In the genomic region with DNA sequence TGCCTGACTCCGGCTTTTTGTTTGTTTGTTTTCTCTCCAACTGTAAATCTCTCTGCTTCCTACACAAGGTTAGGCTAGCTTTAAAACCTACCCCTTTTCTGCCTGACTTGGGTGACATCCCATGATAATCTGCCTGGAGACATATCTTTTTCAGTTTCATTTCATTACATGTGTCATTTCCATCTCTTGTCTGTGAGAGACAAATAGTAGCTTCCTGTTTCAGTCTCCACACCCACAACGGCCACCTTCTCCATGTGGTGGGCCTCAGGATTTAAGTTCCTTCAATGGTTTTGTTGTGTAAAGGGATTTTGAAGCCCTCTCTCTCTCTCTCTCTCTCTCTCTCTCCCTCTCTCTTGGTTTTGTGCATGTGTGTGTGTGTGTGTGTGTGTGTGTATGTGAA, we compare ENCODE assay signal across 31 mouse cellular contexts. TPM values are rescaled to one million over a fixed set of nuclear protein-coding genes. Genes with fewer than 3 reads are reported as not detected.
DNase-seq lines count a peak whose midpoint lies in the region; ATAC-seq and TF ChIP-seq lines count a peak whose summit lies in the region.
"Had no signal": no experiment of that assay in that cellular context is flagged by ENCODE, and none has a peak within 500 bp of the region (broad histone marks: within the 10 kb centered on the region; RNA-seq: fewer than 3 reads in every experiment).

No protein-coding gene starts in this region.

- H3K9ac ChIP-seq in intestine, postnatal 0 days (ENCODE audit: low read depth, low read length), result no peak overlapping the region
- H3K9ac ChIP-seq: embryonic facial prominence, embryonic 15.5 days; forebrain, embryonic 13.5 days; hindbrain, embryonic 13.5 days; kidney, embryonic 15.5 days; limb, embryonic 13.5 days; lung, embryonic 15.5 days; midbrain, embryonic 15.5 days; neural tube, embryonic 13.5 days had no signal

- H3K36me3 ChIP-seq in heart, embryonic 10.5 days, result no peaks in the 10 kb centered on the region
- H3K36me3 ChIP-seq in intestine, postnatal 0 days (ENCODE audit: control insufficient read depth, insufficient read depth), result no peaks in the 10 kb centered on the region; the same call in 1 of the 2 replicates
- H3K36me3 ChIP-seq: embryonic facial prominence, embryonic 10.5 days; embryonic facial prominence, embryonic 15.5 days; hindbrain, embryonic 13.5 days; kidney, embryonic 15.5 days; limb, embryonic 13.5 days; lung, embryonic 15.5 days; midbrain, embryonic 15.5 days; neural tube, embryonic 13.5 days had no signal

- TF ChIP-seq CTCF in intestine, postnatal 0 days (IDR thresholded peaks at IDR 0.05; ENCODE audit: low read depth), result no peak

- peak; percentile 18 for DNase-seq in CD4-positive helper T cell, adult 2 months (ENCODE audit: low read depth, low spot score)
- peak; percentile 51 for DNase-seq in MEL-GATA-1-ER (ENCODE audit: extremely low read depth, low read depth)
- DNase-seq in heart, embryonic 10.5 days (ENCODE audit: low spot score), result no peak
- DNase-seq: adrenal gland, adult 8-10 months; cerebellum, adult 11 months; cerebellum, adult 9-10 months; gastrocnemius, postnatal 10 days; heart, adult 11 months; heart, postnatal 4 days; kidney, adult 18-20 months; kidney, postnatal 25 days; right cerebral cortex, postnatal 14 days; thymus, adult 18-20 months; thymus, postnatal 25 days had no signal

- ATAC-seq in granulocyte monocyte progenitor cell, adult 5-6 weeks (replicated peaks; ENCODE audit: poor library complexity, severe bottlenecking), result peak; percentile 72
- peak; percentile 52; the same call in 1 of the 2 replicates for ATAC-seq in monocyte, adult 5-6 weeks (replicated peaks; ENCODE audit: insufficient number of reproducible peaks, low FRiP score, low TSS enrichment, poor library complexity, severe bottlenecking)
- no peak for ATAC-seq in megakaryocyte-erythroid progenitor cell, adult 5-6 weeks (replicated peaks; ENCODE audit: low FRiP score, low TSS enrichment, poor library complexity, severe bottlenecking)
- no peak for ATAC-seq in intestine, postnatal 0 days
- ATAC-seq: forebrain, embryonic 13.5 days; inflammation-experienced regulatory T-cells, adult 6 months; midbrain, embryonic 15.5 days had no signal

- H3K27me3 ChIP-seq in heart, embryonic 10.5 days (ENCODE audit: insufficient read depth, poor library complexity, severe bottlenecking), result peaks cover 7% of the 10 kb centered on the region
- H3K27me3 ChIP-seq in intestine, postnatal 0 days (replicated peaks; ENCODE audit: control insufficient read depth, insufficient read depth, low read length), result no peaks in the 10 kb centered on the region
- H3K27me3 ChIP-seq: embryonic facial prominence, embryonic 15.5 days; forebrain, embryonic 13.5 days; kidney, embryonic 15.5 days; limb, embryonic 13.5 days; lung, embryonic 15.5 days; midbrain, embryonic 15.5 days had no signal

- no peaks in the 10 kb centered on the region for H3K9me3 ChIP-seq in heart, embryonic 10.5 days
- H3K9me3 ChIP-seq in intestine, postnatal 0 days (ENCODE audit: control insufficient read depth), result no peaks in the 10 kb centered on the region
- H3K9me3 ChIP-seq: embryonic facial prominence, embryonic 10.5 days; embryonic facial prominence, embryonic 15.5 days; forebrain, embryonic 13.5 days; hindbrain, embryonic 13.5 days; kidney, embryonic 15.5 days; limb, embryonic 13.5 days; lung, embryonic 15.5 days; midbrain, embryonic 15.5 days; neural tube, embryonic 13.5 days had no signal

- H3K27ac ChIP-seq in heart, embryonic 10.5 days, result no peak overlapping the region
- H3K27ac ChIP-seq in intestine, postnatal 0 days (ENCODE audit: low read depth, low read length), result no peak overlapping the region
- H3K27ac ChIP-seq: embryonic facial prominence, embryonic 10.5 days; embryonic facial prominence, embryonic 15.5 days; forebrain, embryonic 13.5 days; hindbrain, embryonic 13.5 days; kidney, embryonic 15.5 days; layer of hippocampus, adult 2 months; limb, embryonic 13.5 days; lung, embryonic 15.5 days; midbrain, embryonic 15.5 days; neural tube, embryonic 13.5 days had no signal

- WGBS in heart, embryonic 10.5 days, result 73% methylated on average over 2 of the region's 2 CpGs
- 76% methylated on average over 2 of the region's 2 CpGs for WGBS in intestine, postnatal 0 days

- no peak overlapping the region for H3K4me2 ChIP-seq in intestine, postnatal 0 days (replicated peaks; ENCODE audit: low read depth)
- H3K4me2 ChIP-seq: embryonic facial prominence, embryonic 15.5 days; forebrain, embryonic 13.5 days; heart, embryonic 11.5 days; hindbrain, embryonic 13.5 days; kidney, embryonic 15.5 days; limb, embryonic 13.5 days; liver, embryonic 11.5 days; lung, embryonic 15.5 days; midbrain, embryonic 15.5 days; neural tube, embryonic 13.5 days had no signal

- peaks cover 41% of the 10 kb centered on the region for H3K4me1 ChIP-seq in heart, embryonic 10.5 days
- peaks cover 3% of the 10 kb centered on the region; the same call in 1 of the 2 replicates for H3K4me1 ChIP-seq in intestine, postnatal 0 days (replicated peaks; ENCODE audit: control insufficient read depth, insufficient read depth, low read length)

- no peak overlapping the region for H3K4me3 ChIP-seq in heart, embryonic 10.5 days
- H3K4me3 ChIP-seq in intestine, postnatal 0 days (ENCODE audit: low read depth, low read length), result no peak overlapping the region
- H3K4me3 ChIP-seq: embryonic facial prominence, embryonic 10.5 days; embryonic facial prominence, embryonic 15.5 days; forebrain, embryonic 13.5 days; hindbrain, embryonic 13.5 days; kidney, embryonic 15.5 days; layer of hippocampus, adult 2 months; limb, embryonic 13.5 days; lung, embryonic 15.5 days; midbrain, embryonic 15.5 days; neural tube, embryonic 13.5 days had no signal

RNA-seq across cellular contexts. Expression of a gene that starts 22.5 kb away (rescaled TPM):
- 148 and 162 TPM in 2 replicates for total RNA-seq in granulocyte monocyte progenitor cell, adult 5-6 weeks (2014; fragmentation: Nextera tagmentation)
- total RNA-seq in granulocyte monocyte progenitor cell, adult 5-6 weeks (2017), result 115 and 128 TPM in 2 replicates
- 13.5 to 30.9 TPM (median 19.7 TPM) in 3 replicates for total RNA-seq in monocyte, adult 5-6 weeks (2017)
- total RNA-seq in megakaryocyte-erythroid progenitor cell, adult 5-6 weeks (2014; fragmentation: Nextera tagmentation), result 63.2 and 78.5 TPM in 2 replicates
- 93.7 and 108 TPM in 2 replicates for total RNA-seq in megakaryocyte-erythroid progenitor cell, adult 5-6 weeks (2017)
- 8.9 and 18.2 TPM in 2 replicates for polyA plus RNA-seq in heart, embryonic 10.5 days (2016; fragmentation: Nextera tagmentation; extraction: Ambion mirVana)
- polyA plus RNA-seq in intestine, postnatal 0 days (2015; fragmentation: Nextera tagmentation; extraction: Ambion mirVana), result 492 and 545 TPM in 2 replicates

Comparison
In these comparisons a context has a peak if more than half of its experiments do, and no peak if none do; other contexts are left out.
1. ATAC-seq: peak in granulocyte monocyte progenitor cell, adult 5-6 weeks (single experiment) and monocyte, adult 5-6 weeks (single experiment); none in megakaryocyte-erythroid progenitor cell, adult 5-6 weeks (single experiment) and intestine, postnatal 0 days (single experiment).